Mouse (Mus musculus) heart, embryonic 13.5 days (tissue): ENCODE measurements at regions not wholly inside any gene's neighbourhood (a gene's known extent, or its start where the extent isn't known, plus 50 kb on each side); places are given as distances from the start of the nearest gene placed in this dataset.

Experiments
- ATAC-seq: fragments of 200-750 bp; cut with Nextera tagmentation; 2 replicates; pipeline ENCODE4 v1.8.0; 2017; ENCODE audit warnings: moderate TSS enrichment; ENCODE audit not compliant: insufficient number of reproducible peaks, low FRiP score, low TSS enrichment; ENCODE audit errors: extremely low read depth
- H3K27ac ChIP-seq: fragments of 300-500 bp; sonication (generic); replicated peaks from 2 replicates; pipeline ENCODE4 v1.5.1; 2015; ENCODE audit warnings: moderate library complexity, mild to moderate bottlenecking, inconsistent platforms
- H3K27me3 ChIP-seq: fragments of 300-500 bp; sonication (generic); replicated peaks from 2 replicates; pipeline ENCODE4 v1.6.1; 2015; ENCODE audit warnings: mild to moderate bottlenecking, inconsistent platforms
- H3K36me3 ChIP-seq: fragments of 300-500 bp; sonication (generic); 2 replicates; pipeline ENCODE4 v1.6.1; 2015; ENCODE audit warnings: mild to moderate bottlenecking, inconsistent platforms
- H3K4me1 ChIP-seq: fragments of 300-500 bp; sonication (generic); 2 replicates; pipeline ENCODE4 v1.6.1; 2015; ENCODE audit warnings: inconsistent platforms
- H3K4me2 ChIP-seq: fragments of 300-500 bp; sonication (generic); 2 replicates; pipeline ENCODE4 v1.6.1; 2015; ENCODE audit warnings: inconsistent platforms, mild to moderate bottlenecking, moderate library complexity
- H3K4me3 ChIP-seq: fragments of 300-500 bp; sonication (generic); 2 replicates; pipeline ENCODE4 v1.5.1; 2015; ENCODE audit warnings: moderate library complexity, mild to moderate bottlenecking, inconsistent platforms
- H3K9ac ChIP-seq: fragments of 300-500 bp; sonication (generic); 2 replicates; pipeline ENCODE4 v1.6.1; 2015; ENCODE audit warnings: inconsistent platforms, mild to moderate bottlenecking, moderate library complexity
- H3K9me3 ChIP-seq: fragments of 300-500 bp; sonication (generic); 2 replicates; pipeline ENCODE4 v1.6.1; 2016; ENCODE audit warnings: inconsistent platforms
- WGBS: fragments of 180-500 bp; shearing (Covaris S2); methylation state at CpG from one replicate; pipeline ENCODE4 v1.1.7; 2015; ENCODE audit warnings: mixed read lengths; 5-methylcytosine and 5-hydroxymethylcytosine counted together

- Histone ChIP-seq H3K4me2 (no peak overlapping the region), H3K36me3 (no peaks in the 10 kb centered on the region), H3K9ac (no peak overlapping the region), H3K9me3 (no peaks in the 10 kb centered on the region), H3K27me3 (peaks cover 6% of the 10 kb centered on the region; the same call in 1 of the 2 replicates), H3K27ac (no peak overlapping the region), H3K4me1 (peaks cover 39% of the 10 kb centered on the region), H3K4me3 (no peak overlapping the region)
- WGBS: 56% methylated on average over 3 of the region's 3 CpGs
- no peak for ATAC-seq
Measured at GRCm38 (mm10) chr7:136050116-136050515, 334.0 kb upstream of the Mki67 start.

- no peak for ATAC-seq
- Histone ChIP-seq H3K4me1 (peaks cover 33% of the 10 kb centered on the region), H3K9me3 (no peaks in the 10 kb centered on the region), H3K36me3 (no peaks in the 10 kb centered on the region), H3K4me2 (no peak overlapping the region), H3K4me3 (no peak overlapping the region), H3K27me3 (no peaks in the 10 kb centered on the region), H3K9ac (no peak overlapping the region), H3K27ac (no peak overlapping the region)
- 57% methylated on average over 16 of the region's 16 CpGs for WGBS
Measured at GRCm38 (mm10) chr7:136056876-136057484, 340.8 kb upstream of the Mki67 start.

DNA sequence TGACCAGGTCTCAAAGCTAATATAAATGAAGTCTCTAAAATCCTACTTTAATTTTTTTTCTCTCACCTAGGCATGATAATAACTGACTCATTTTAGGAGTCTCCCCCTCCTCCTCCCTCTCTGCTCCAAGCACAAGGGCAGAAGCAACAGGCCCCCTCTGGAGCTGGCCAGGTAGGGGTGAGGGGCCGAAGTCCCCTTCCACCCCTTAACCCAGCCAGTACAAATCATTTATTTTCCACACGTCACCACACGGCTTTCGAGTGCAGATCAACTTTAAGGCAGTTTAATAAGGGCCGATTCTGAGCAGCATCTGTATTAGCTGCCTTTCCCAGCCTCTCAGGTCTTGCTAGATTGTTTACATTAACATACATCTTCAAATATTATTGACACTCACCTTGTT lies 342.2 kb upstream of the Mki67 start:
- no peak for ATAC-seq
- 58% methylated on average over 5 of the region's 5 CpGs for whole genome bisulfite sequencing
- no peak overlapping the region for H3K4me2 ChIP-seq

DNA sequence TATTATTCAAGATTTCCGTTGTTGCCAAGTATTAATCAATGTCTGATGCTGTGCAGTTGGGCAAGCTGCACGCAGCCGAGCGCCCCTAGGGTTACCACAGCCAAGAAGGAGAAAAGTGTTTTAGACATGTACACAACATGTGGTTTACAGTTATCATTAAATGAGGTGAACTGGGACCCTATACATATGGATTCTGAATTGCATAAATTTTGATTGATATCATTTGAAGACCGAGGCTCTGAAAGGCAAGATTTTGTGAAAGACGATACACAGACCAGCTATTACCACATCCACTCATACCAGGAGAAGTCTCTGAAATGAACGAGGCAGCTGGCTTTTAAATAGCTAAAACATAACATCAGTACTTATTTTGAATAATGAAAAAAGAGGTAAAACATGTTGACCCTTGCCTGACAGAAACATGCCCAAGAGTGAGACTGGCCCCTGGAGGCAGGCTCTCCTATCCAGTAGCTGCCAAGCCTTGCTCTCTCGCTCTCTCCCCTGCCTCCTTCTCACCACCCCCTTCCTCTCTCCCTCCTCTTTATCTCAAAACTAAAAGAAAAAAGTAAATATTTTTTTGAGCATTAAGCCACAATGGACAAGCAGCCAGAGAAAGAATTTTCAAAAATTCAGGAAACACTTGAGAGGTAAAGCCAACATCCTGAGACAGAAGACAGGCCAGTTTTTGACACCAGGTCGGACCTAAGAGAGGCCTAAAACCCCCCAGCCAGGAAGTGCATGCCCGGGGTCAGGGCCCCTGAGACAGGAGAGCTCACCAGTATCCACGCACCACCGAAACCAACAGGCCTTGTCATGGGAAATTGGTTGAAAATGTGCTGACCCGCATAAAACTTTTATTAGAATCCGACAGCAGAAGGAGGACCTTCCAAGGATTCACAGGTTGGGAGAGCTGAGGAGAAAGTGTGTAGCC lies 342.9 kb upstream of the Mki67 start:
- Histone ChIP-seq H3K9ac (no peak overlapping the region), H3K27me3 (no peaks in the 10 kb centered on the region), H3K36me3 (no peaks in the 10 kb centered on the region), H3K4me3 (no peak overlapping the region), H3K9me3 (no peaks in the 10 kb centered on the region), H3K27ac (peak overlapping the region; percentile 13; the same call in 1 of the 2 replicates), H3K4me2 (no peak overlapping the region), H3K4me1 (peaks cover 33% of the 10 kb centered on the region)
- peak; percentile 46; the same call in 1 of the 2 replicates for ATAC-seq
- WGBS: 57% methylated on average over 14 of the region's 14 CpGs

More for the DNA sequence above, 342.2 kb upstream of the Mki67 start:
- Histone ChIP-seq H3K9ac (no peak overlapping the region), H3K27ac (no peak overlapping the region), H3K27me3 (no peaks in the 10 kb centered on the region), H3K36me3 (no peaks in the 10 kb centered on the region), H3K4me3 (no peak overlapping the region), H3K9me3 (no peaks in the 10 kb centered on the region), H3K4me1 (peaks cover 33% of the 10 kb centered on the region)

DNA sequence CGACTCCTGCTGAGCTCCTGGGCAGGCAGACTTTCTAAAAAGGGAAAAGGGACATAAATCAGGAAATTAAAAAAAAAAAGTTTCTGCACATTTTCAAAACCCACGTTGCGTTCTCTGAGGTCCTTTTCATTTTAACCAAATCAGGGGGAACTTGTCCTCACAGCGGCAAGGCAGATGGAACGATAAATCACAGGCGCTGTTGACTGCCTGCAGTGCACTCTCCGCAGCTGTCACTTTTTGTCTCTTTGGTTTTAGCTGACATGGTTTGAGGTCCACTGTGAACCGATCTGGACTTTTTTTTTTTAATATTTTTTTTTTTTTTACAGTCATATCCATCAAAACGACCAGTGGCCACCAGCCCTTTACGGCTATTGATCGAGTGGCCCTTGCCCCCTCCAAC lies 343.7 kb upstream of the Mki67 start:
- H3K36me3 ChIP-seq: no peaks in the 10 kb centered on the region
- H3K9ac ChIP-seq: no peak overlapping the region; the same call in 1 of the 2 replicates
- H3K9me3 ChIP-seq: no peaks in the 10 kb centered on the region
- no peak for ATAC-seq
- H3K4me2 ChIP-seq: peak overlapping the region; percentile 68; the same call in 1 of the 2 replicates
- peaks cover 36% of the 10 kb centered on the region for H3K4me1 ChIP-seq
- no peak overlapping the region for H3K4me3 ChIP-seq
- 36% methylated on average over 11 of the region's 11 CpGs for WGBS
- 0 out of 2 replicates have a peak overlapping the region, but pooled peaks have one; percentile 13 for H3K27ac ChIP-seq
- no peaks in the 10 kb centered on the region for H3K27me3 ChIP-seq

DNA sequence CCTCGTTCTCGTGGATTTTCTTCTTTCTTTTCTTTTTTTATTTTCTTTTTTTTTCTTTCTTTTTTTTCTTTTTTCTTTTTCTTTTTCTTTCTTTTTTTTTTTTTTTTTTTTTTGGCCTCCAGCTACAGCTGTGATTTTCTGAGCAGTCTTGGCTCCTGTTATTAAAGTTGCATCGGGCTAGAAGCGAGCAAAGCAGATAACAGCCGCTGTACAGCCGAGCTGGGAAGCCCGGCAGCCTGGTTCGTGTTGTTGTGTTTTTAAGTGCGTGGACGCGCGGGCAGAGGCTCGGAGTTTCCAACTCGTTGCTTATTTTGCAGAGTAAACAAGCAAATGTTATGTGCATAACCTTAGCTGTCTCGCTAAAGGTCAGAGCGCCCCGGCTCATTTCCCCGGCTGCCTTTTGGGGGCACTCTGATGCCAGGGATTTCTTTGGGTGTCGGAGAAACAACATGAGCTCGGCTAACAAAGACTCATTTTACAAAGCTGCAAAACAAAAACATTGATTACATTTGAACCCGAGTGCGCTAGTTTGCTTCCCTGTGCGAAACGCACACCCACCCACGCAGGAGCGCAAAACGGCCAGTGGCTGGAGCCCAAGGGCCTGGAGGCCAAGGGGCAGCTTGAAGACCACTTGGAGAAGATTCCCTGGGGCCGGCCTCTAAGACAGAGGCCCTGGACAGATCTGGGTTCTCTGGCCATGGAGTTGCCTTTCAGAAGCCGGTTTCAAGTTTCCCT lies 344.3 kb upstream of the Mki67 start:
- Histone ChIP-seq H3K36me3 (no peaks in the 10 kb centered on the region), H3K9me3 (no peaks in the 10 kb centered on the region), H3K27ac (peak overlapping the region; percentile 75; the same call in 1 of the 2 replicates), H3K4me3 (peak overlapping the region; percentile 47), H3K4me1 (peaks cover 40% of the 10 kb centered on the region), H3K9ac (peak overlapping the region; percentile 80), H3K27me3 (no peaks in the 10 kb centered on the region), H3K4me2 (peak overlapping the region; percentile 68)
- ATAC-seq: no peak
- WGBS: 8% methylated on average over 29 of the region's 29 CpGs

DNA sequence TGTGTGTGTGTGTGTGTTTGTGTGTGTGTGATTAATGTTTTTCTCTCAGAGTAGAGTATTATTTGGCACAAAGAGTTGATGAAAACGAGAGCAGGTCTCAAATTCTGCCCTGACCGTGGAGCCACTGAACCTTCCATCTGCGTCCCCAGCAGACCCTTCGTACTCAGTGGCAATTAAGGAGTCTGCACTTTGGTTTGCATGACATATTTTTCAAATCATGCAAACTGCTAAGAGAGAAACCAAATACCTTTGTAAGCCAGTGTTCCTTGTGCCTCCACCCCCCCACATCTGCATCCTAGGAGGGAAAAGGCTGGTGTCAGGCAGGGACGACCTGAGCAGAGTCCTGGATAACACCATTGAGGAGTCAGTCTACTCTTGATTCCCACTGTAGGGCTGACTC lies 346.5 kb upstream of the Mki67 start:
- H3K4me2 ChIP-seq: no peak overlapping the region
- H3K4me3 ChIP-seq: no peak overlapping the region
- ATAC-seq: no peak
- WGBS: 54% methylated on average over 5 of the region's 5 CpGs
- H3K27me3 ChIP-seq: peaks cover 12% of the 10 kb centered on the region; the same call in 1 of the 2 replicates
- H3K9ac ChIP-seq: no peak overlapping the region
- H3K9me3 ChIP-seq: no peaks in the 10 kb centered on the region
- peaks cover 38% of the 10 kb centered on the region for H3K4me1 ChIP-seq
- no peak overlapping the region for H3K27ac ChIP-seq
- no peaks in the 10 kb centered on the region for H3K36me3 ChIP-seq

DNA sequence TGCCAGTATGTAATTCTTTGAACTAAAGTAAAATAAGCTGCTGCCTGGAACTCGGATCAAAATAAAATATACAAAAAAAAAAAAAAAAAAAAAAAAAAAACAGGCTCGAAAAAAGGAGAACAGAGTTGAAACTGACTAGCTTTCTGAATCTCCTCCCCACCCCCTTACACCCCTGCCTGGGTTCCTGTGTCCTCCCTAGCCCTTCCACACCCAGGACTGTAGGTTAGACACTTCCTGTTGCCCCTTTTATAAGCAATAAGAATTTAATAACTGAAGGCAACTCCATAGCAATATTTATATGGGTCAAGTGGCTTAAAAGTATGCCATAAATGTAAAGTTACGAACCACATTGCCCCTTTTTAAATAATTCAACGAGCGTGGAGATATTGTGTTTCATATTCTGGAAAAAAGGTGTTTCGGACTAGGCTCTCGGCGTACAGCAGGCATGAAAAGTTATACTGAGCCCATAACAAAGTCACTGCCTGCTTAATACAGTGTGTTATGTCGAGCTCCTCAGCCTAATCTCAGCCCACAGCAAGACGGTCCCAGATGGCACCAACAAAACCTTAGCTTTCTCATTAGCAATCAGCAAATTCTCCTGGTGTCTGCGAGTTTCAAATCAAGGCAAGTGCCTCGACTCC lies 349.0 kb upstream of the Mki67 start:
- 0 out of 2 replicates have a peak overlapping the region, but pooled peaks have one; percentile 8 for H3K27ac ChIP-seq
- no peak overlapping the region for H3K4me3 ChIP-seq
- WGBS: 66% methylated on average over 12 of the region's 12 CpGs
- H3K4me1 ChIP-seq: peaks cover 22% of the 10 kb centered on the region
- ATAC-seq: no peak
- no peak overlapping the region for H3K4me2 ChIP-seq
- peaks cover 16% of the 10 kb centered on the region; the same call in 1 of the 2 replicates for H3K27me3 ChIP-seq
- H3K9ac ChIP-seq: no peak overlapping the region
- no peaks in the 10 kb centered on the region for H3K9me3 ChIP-seq
- H3K36me3 ChIP-seq: no peaks in the 10 kb centered on the region

GRCm38 (mm10) chr7:136065679-136066055 lies 349.5 kb upstream of the Mki67 start:
- Histone ChIP-seq H3K4me1 (peaks cover 26% of the 10 kb centered on the region), H3K9ac (no peak overlapping the region), H3K36me3 (no peaks in the 10 kb centered on the region), H3K4me2 (no peak overlapping the region), H3K27ac (0 out of 2 replicates have a peak overlapping the region, but pooled peaks have one; percentile 8), H3K4me3 (no peak overlapping the region), H3K27me3 (peaks cover 16% of the 10 kb centered on the region; the same call in 1 of the 2 replicates), H3K9me3 (no peaks in the 10 kb centered on the region)
- ATAC-seq: no peak
- WGBS: 43% methylated on average over 10 of the region's 10 CpGs

GRCm38 (mm10) chr7:136070881-136071280 lies 354.7 kb upstream of the Mki67 start:
- ATAC-seq: no peak
- Histone ChIP-seq H3K36me3 (no peaks in the 10 kb centered on the region), H3K9ac (no peak overlapping the region), H3K9me3 (no peaks in the 10 kb centered on the region), H3K27ac (peak overlapping the region; percentile 51), H3K27me3 (peaks cover 16% of the 10 kb centered on the region; the same call in 1 of the 2 replicates), H3K4me1 (peaks cover 20% of the 10 kb centered on the region), H3K4me3 (no peak overlapping the region), H3K4me2 (0 out of 2 replicates have a peak overlapping the region, but pooled peaks have one; percentile 33)
- 24% methylated on average over 5 of the region's 5 CpGs for WGBS
